Mouse (Mus musculus): Measurements from ENCODE around the gene Ceacam20.

The Ceacam20 gene

GRCm38 (mm10) chr7:19948956-19949355 lies 16.3 kb upstream of the Ceacam20 start:
- DNase-seq (ENCODE audit: low read depth, low spot score) = no peak

GRCm38 (mm10) chr7:19949996-19950395 lies 15.2 kb upstream of the Ceacam20 start:
- DNase-seq (ENCODE audit: low read depth, low spot score) = peak; percentile 31

GRCm38 (mm10) chr7:19950589-19950988 lies 14.6 kb upstream of the Ceacam20 start, which contains the start of gene Igsf23:
Gene Igsf23, minus strand, starts transcription at chr7:19950756.
- DNase-seq (ENCODE audit: low read depth, low spot score) = peak; percentile 46

- no peak for DNase-seq (ENCODE audit: low read depth, low spot score)
Measured at GRCm38 (mm10) chr7:19952320-19952986, 12.8 kb upstream of the Ceacam20 start.

- peak; percentile 29 for DNase-seq (ENCODE audit: low read depth, low spot score)
Measured at GRCm38 (mm10) chr7:19953054-19953453, 12.2 kb upstream of the Ceacam20 start.

- no peak for DNase-seq (ENCODE audit: low read depth, low spot score)
Measured at GRCm38 (mm10) chr7:19955861-19956260, 9.4 kb upstream of the Ceacam20 start.

- DNase-seq (ENCODE audit: low read depth, low spot score) = peak; percentile 89
Measured at GRCm38 (mm10) chr7:19956341-19956781, 8.9 kb upstream of the Ceacam20 start.

GRCm38 (mm10) chr7:19962423-19962822 lies 2.8 kb upstream of the Ceacam20 start:
- DNase-seq (ENCODE audit: low read depth, low spot score) = no peak

- DNase-seq (ENCODE audit: low read depth, low spot score) = no peak
Measured at GRCm38 (mm10) chr7:19969106-19969505, 3.9 kb downstream of the Ceacam20 start.

GRCm38 (mm10) chr7:19969541-19970090 lies 4.4 kb downstream of the Ceacam20 start:
- DNase-seq (ENCODE audit: low read depth, low spot score) = peak; percentile 85

- DNase-seq (ENCODE audit: low read depth, low spot score) = no peak
Measured at GRCm38 (mm10) chr7:19970196-19970595, 5.0 kb downstream of the Ceacam20 start.

- no peak for DNase-seq (ENCODE audit: low read depth, low spot score)
Measured at GRCm38 (mm10) chr7:19971516-19971915, 6.3 kb downstream of the Ceacam20 start.

GRCm38 (mm10) chr7:19991165-19991564 lies 26.0 kb downstream of the Ceacam20 start, which contains the start of gene Nlrp9b:
Gene Nlrp9b, plus strand, starts transcription at chr7:19991465.
- peak; percentile 31 for DNase-seq (ENCODE audit: low read depth, low spot score)

- peak; percentile 65 for DNase-seq (ENCODE audit: low read depth, low spot score)
Measured at GRCm38 (mm10) chr7:19996721-19997120, 31.5 kb downstream of the Ceacam20 start.

GRCm38 (mm10) chr7:20009987-20010386 lies 44.8 kb downstream of the Ceacam20 start:
- DNase-seq (ENCODE audit: low read depth, low spot score) = no peak

Data from ZHBTc4 (cell line).